Mouse (Mus musculus) kidney, adult 2 months (tissue): ENCODE data around the gene Fam222a.
A peak's percentile ranks its signal among the peaks of the same experiment; 100 is the strongest.

Experiments used
- CTCF ChIP-seq: fragments of 200-500 bp; conservative IDR thresholded peaks from 2 replicates; pipeline ENCODE4 v1.5.1; 2011; ENCODE audit warnings: low read depth, mild to moderate bottlenecking, control low read depth, low read length, moderate library complexity, mixed read lengths; ENCODE audit not compliant: insufficient read depth, insufficient read length
- POLR2A ChIP-seq: fragments of 200-500 bp; IDR thresholded peaks from one replicate; pipeline ENCODE4 v1.6.1; 2011; ENCODE audit warnings: low read depth, low read length, control low read depth

DNA sequence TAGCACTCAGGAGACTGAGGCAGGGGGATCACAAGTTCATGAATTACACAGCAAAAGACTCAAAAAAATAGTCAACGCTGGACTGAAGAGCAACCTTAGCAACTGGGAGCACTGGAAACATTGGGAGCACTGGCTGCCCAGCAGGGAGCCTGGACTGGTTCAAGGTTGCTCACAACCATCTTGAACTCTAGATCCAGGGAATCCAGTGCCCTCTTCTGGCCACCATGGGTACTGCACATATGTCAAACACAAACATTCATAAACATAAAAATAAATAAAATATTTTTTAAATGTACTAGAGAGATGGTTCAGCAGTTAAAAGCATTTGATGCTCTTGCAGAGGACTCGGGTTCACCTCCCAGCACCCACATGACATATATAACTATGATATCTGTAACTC lies 63.5 kb downstream of the Fam222a start:
- TF ChIP-seq CTCF = peak; percentile 47
- TF ChIP-seq POLR2A = no peak
